Mouse (Mus musculus): ENCODE measurements around the gene Slc43a2. TPM values are rescaled to one million over a fixed set of nuclear protein-coding genes. Genes with fewer than 3 reads are reported as not detected.
A peak's percentile ranks its signal among the peaks of the same experiment; 100 is the strongest.

Gene Slc43a2
- polyA plus RNA-seq, 1 experiment from 2014 or later: 5.1 TPM

- H3K4me1 ChIP-seq (ENCODE audit: control insufficient read depth, insufficient read depth, low read length): no peaks in the 10 kb centered on the region
- no peaks in the 10 kb centered on the region for H3K9me3 ChIP-seq (ENCODE audit: control insufficient read depth, low read depth, low read length)
- no peak overlapping the region for H3K9ac ChIP-seq (replicated peaks; ENCODE audit: low read depth, low read length)
- H3K27me3 ChIP-seq (ENCODE audit: control insufficient read depth, insufficient read depth, low read length): no peaks in the 10 kb centered on the region
- WGBS: 97% methylated on average over 1 of the region's 1 CpGs
- H3K27ac ChIP-seq (ENCODE audit: low read length): no peak overlapping the region
- no peak for ATAC-seq (ENCODE audit: insufficient number of reproducible peaks, insufficient read depth, low FRiP score, low read depth)
- no peak overlapping the region for H3K4me2 ChIP-seq (replicated peaks; ENCODE audit: low read depth, low read length)
- H3K4me3 ChIP-seq (ENCODE audit: low read depth, low read length): no peak overlapping the region
- peaks cover 39% of the 10 kb centered on the region for H3K36me3 ChIP-seq (ENCODE audit: control insufficient read depth, insufficient read depth, low read length)
Observed at GRCm38 (mm10) chr11:75614769-75615168, 83.3 kb downstream of the Slc43a2 start.

GRCm38 (mm10) chr11:75615556-75615955 is 84.1 kb downstream of the Slc43a2 start:
- Histone ChIP-seq H3K4me1 (ENCODE audit: control insufficient read depth, insufficient read depth, low read length) (0 out of 2 replicates have a peak, but pooled peaks cover 3% of the 10 kb centered on the region), H3K4me2 (replicated peaks; ENCODE audit: low read depth, low read length) (no peak overlapping the region), H3K27ac (ENCODE audit: low read length) (no peak overlapping the region), H3K4me3 (ENCODE audit: low read depth, low read length) (no peak overlapping the region), H3K36me3 (ENCODE audit: control insufficient read depth, insufficient read depth, low read length) (peaks cover 41% of the 10 kb centered on the region), H3K9ac (replicated peaks; ENCODE audit: low read depth, low read length) (no peak overlapping the region), H3K27me3 (ENCODE audit: control insufficient read depth, insufficient read depth, low read length) (no peaks in the 10 kb centered on the region), H3K9me3 (ENCODE audit: control insufficient read depth, low read depth, low read length) (no peaks in the 10 kb centered on the region)
- no peak for ATAC-seq (ENCODE audit: insufficient number of reproducible peaks, insufficient read depth, low FRiP score, low read depth)
- whole genome bisulfite sequencing: 75% methylated on average over 2 of the region's 2 CpGs

GRCm38 (mm10) chr11:75619133-75619532 is 87.6 kb downstream of the Slc43a2 start:
- Histone ChIP-seq H3K27me3 (ENCODE audit: control insufficient read depth, insufficient read depth, low read length) (no peaks in the 10 kb centered on the region), H3K36me3 (ENCODE audit: control insufficient read depth, insufficient read depth, low read length) (peaks cover 34% of the 10 kb centered on the region), H3K9ac (replicated peaks; ENCODE audit: low read depth, low read length) (no peak overlapping the region), H3K4me1 (ENCODE audit: control insufficient read depth, insufficient read depth, low read length) (0 out of 2 replicates have a peak, but pooled peaks cover 3% of the 10 kb centered on the region), H3K9me3 (ENCODE audit: control insufficient read depth, low read depth, low read length) (no peaks in the 10 kb centered on the region), H3K27ac (ENCODE audit: low read length) (no peak overlapping the region), H3K4me3 (ENCODE audit: low read depth, low read length) (no peak overlapping the region), H3K4me2 (replicated peaks; ENCODE audit: low read depth, low read length) (no peak overlapping the region)
- WGBS: 85% methylated on average over 5 of the region's 5 CpGs
- ATAC-seq (ENCODE audit: insufficient number of reproducible peaks, insufficient read depth, low FRiP score, low read depth): no peak

- Histone ChIP-seq H3K4me1 (ENCODE audit: control insufficient read depth, insufficient read depth, low read length) (0 out of 2 replicates have a peak, but pooled peaks cover 3% of the 10 kb centered on the region), H3K4me2 (replicated peaks; ENCODE audit: low read depth, low read length) (no peak overlapping the region), H3K27ac (ENCODE audit: low read length) (no peak overlapping the region; the same call in 1 of the 2 replicates), H3K9me3 (ENCODE audit: control insufficient read depth, low read depth, low read length) (no peaks in the 10 kb centered on the region), H3K4me3 (ENCODE audit: low read depth, low read length) (no peak overlapping the region), H3K27me3 (ENCODE audit: control insufficient read depth, insufficient read depth, low read length) (no peaks in the 10 kb centered on the region), H3K9ac (replicated peaks; ENCODE audit: low read depth, low read length) (no peak overlapping the region), H3K36me3 (ENCODE audit: control insufficient read depth, insufficient read depth, low read length) (peaks cover 36% of the 10 kb centered on the region)
- 79% methylated on average over 12 of the region's 12 CpGs for WGBS
- no peak for ATAC-seq (ENCODE audit: insufficient number of reproducible peaks, insufficient read depth, low FRiP score, low read depth)
Observed at GRCm38 (mm10) chr11:75620136-75620780, 88.8 kb downstream of the Slc43a2 start.

GRCm38 (mm10) chr11:75621426-75621825 is 89.9 kb downstream of the Slc43a2 start:
- peaks cover 43% of the 10 kb centered on the region for H3K36me3 ChIP-seq (ENCODE audit: control insufficient read depth, insufficient read depth, low read length)
- 91% methylated on average over 2 of the region's 2 CpGs for WGBS
- H3K4me3 ChIP-seq (ENCODE audit: low read depth, low read length): no peak overlapping the region
- 0 out of 2 replicates have a peak, but pooled peaks cover 3% of the 10 kb centered on the region for H3K4me1 ChIP-seq (ENCODE audit: control insufficient read depth, insufficient read depth, low read length)
- H3K4me2 ChIP-seq (replicated peaks; ENCODE audit: low read depth, low read length): no peak overlapping the region
- no peak overlapping the region for H3K9ac ChIP-seq (replicated peaks; ENCODE audit: low read depth, low read length)
- no peak overlapping the region for H3K27ac ChIP-seq (ENCODE audit: low read length)
- no peaks in the 10 kb centered on the region for H3K27me3 ChIP-seq (ENCODE audit: control insufficient read depth, insufficient read depth, low read length)
- H3K9me3 ChIP-seq (ENCODE audit: control insufficient read depth, low read depth, low read length): no peaks in the 10 kb centered on the region
- ATAC-seq (ENCODE audit: insufficient number of reproducible peaks, insufficient read depth, low FRiP score, low read depth): no peak

- 89% methylated on average over 2 of the region's 2 CpGs for WGBS
- H3K27me3 ChIP-seq (ENCODE audit: control insufficient read depth, insufficient read depth, low read length): no peaks in the 10 kb centered on the region
- 0 out of 2 replicates have a peak, but pooled peaks cover 3% of the 10 kb centered on the region for H3K4me1 ChIP-seq (ENCODE audit: control insufficient read depth, insufficient read depth, low read length)
- no peak overlapping the region for H3K4me3 ChIP-seq (ENCODE audit: low read depth, low read length)
- no peak overlapping the region for H3K9ac ChIP-seq (replicated peaks; ENCODE audit: low read depth, low read length)
- no peak overlapping the region for H3K27ac ChIP-seq (ENCODE audit: low read length)
- H3K9me3 ChIP-seq (ENCODE audit: control insufficient read depth, low read depth, low read length): no peaks in the 10 kb centered on the region
- peaks cover 49% of the 10 kb centered on the region for H3K36me3 ChIP-seq (ENCODE audit: control insufficient read depth, insufficient read depth, low read length)
- no peak overlapping the region for H3K4me2 ChIP-seq (replicated peaks; ENCODE audit: low read depth, low read length)
- no peak for ATAC-seq (ENCODE audit: insufficient number of reproducible peaks, insufficient read depth, low FRiP score, low read depth)
Observed at GRCm38 (mm10) chr11:75622588-75623329, 91.3 kb downstream of the Slc43a2 start.

GRCm38 (mm10) chr11:75624102-75624554 is 92.6 kb downstream of the Slc43a2 start:
- Histone ChIP-seq H3K36me3 (ENCODE audit: control insufficient read depth, insufficient read depth, low read length) (peaks cover 47% of the 10 kb centered on the region), H3K27ac (ENCODE audit: low read length) (peak overlapping the region; percentile 24; the same call in 1 of the 2 replicates), H3K4me2 (replicated peaks; ENCODE audit: low read depth, low read length) (no peak overlapping the region), H3K4me3 (ENCODE audit: low read depth, low read length) (no peak overlapping the region), H3K27me3 (ENCODE audit: control insufficient read depth, insufficient read depth, low read length) (no peaks in the 10 kb centered on the region), H3K9me3 (ENCODE audit: control insufficient read depth, low read depth, low read length) (no peaks in the 10 kb centered on the region), H3K9ac (replicated peaks; ENCODE audit: low read depth, low read length) (no peak overlapping the region), H3K4me1 (ENCODE audit: control insufficient read depth, insufficient read depth, low read length) (0 out of 2 replicates have a peak, but pooled peaks cover 3% of the 10 kb centered on the region)
- ATAC-seq (ENCODE audit: insufficient number of reproducible peaks, insufficient read depth, low FRiP score, low read depth): no peak
- WGBS: 73% methylated on average over 2 of the region's 2 CpGs

GRCm38 (mm10) chr11:75625820-75626219 is 94.3 kb downstream of the Slc43a2 start:
- no peak overlapping the region for H3K27ac ChIP-seq (ENCODE audit: low read length)
- WGBS: 90% methylated on average over 4 of the region's 4 CpGs
- no peak for ATAC-seq (ENCODE audit: insufficient number of reproducible peaks, insufficient read depth, low FRiP score, low read depth)
- no peak overlapping the region for H3K9ac ChIP-seq (replicated peaks; ENCODE audit: low read depth, low read length)
- H3K27me3 ChIP-seq (ENCODE audit: control insufficient read depth, insufficient read depth, low read length): no peaks in the 10 kb centered on the region
- H3K9me3 ChIP-seq (ENCODE audit: control insufficient read depth, low read depth, low read length): no peaks in the 10 kb centered on the region
- H3K4me1 ChIP-seq (ENCODE audit: control insufficient read depth, insufficient read depth, low read length): no peaks in the 10 kb centered on the region
- H3K4me3 ChIP-seq (ENCODE audit: low read depth, low read length): no peak overlapping the region
- H3K36me3 ChIP-seq (ENCODE audit: control insufficient read depth, insufficient read depth, low read length): peaks cover 33% of the 10 kb centered on the region
- no peak overlapping the region for H3K4me2 ChIP-seq (replicated peaks; ENCODE audit: low read depth, low read length)

All from stomach, embryonic 14.5 days (tissue).